Mouse (Mus musculus): ENCODE measurements around the gene Zfp277.

DNA sequence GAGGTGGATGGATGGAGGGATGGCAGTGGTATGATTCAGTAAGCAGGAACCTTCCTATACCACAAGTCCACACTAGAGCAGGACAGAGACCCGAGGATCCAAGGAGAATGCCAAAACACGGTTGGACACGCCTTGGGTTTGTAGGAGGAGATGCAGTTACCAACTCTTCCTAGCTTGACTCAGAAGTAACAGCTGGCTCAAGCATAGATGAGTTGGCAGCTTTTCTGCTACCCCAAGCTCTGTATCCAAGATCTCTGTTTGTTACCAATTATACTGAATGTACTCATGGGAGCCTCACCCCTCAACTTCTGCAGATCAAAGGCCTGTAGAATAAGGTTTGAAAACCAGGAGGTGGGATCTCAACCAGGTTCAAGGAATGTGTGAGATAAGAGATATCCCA lies 114.2 kb downstream of the Zfp277 start:
- TF ChIP-seq EP300 (IDR thresholded peaks at IDR 0.05; ENCODE audit: low read depth) (no peak), CTCF (IDR thresholded peaks at IDR 0.05; ENCODE audit: low read depth) (no peak)
